Mouse (Mus musculus) ovary, postnatal 14 days (tissue): ENCODE results near the gene Zbtb48.

ENCODE experiments used
- DNase-seq: peaks from one replicate; pipeline ENCODE4 v3.0.0; 2022; ENCODE audit warnings: low spot score

Zbtb48 gene

GRCm38 (mm10) chr4:152029087-152029486 is 1.6 kb upstream of the Zbtb48 start:
- no peak for DNase-seq

- no peak for DNase-seq
Observed at GRCm38 (mm10) chr4:152028456-152028855, 985 bp upstream of the Zbtb48 start.

- no peak for DNase-seq
Observed at GRCm38 (mm10) chr4:152026751-152027508, 541 bp downstream of the Zbtb48 start.

- DNase-seq, result no peak
Observed at GRCm38 (mm10) chr4:152024525-152024924, 2.9 kb downstream of the Zbtb48 start.

- no peak for DNase-seq
Observed at GRCm38 (mm10) chr4:152022506-152022905, 5.0 kb downstream of the Zbtb48 start.

- DNase-seq, result no peak
Observed at GRCm38 (mm10) chr4:152021568-152022097, 5.8 kb downstream of the Zbtb48 start.

- DNase-seq, result no peak
Observed at GRCm38 (mm10) chr4:152020024-152020423, 7.4 kb downstream of the Zbtb48 start.

- no peak for DNase-seq
Observed at GRCm38 (mm10) chr4:152019073-152019472, 8.4 kb downstream of the Zbtb48 start.

- no peak for DNase-seq
Observed at GRCm38 (mm10) chr4:152013036-152013813, 14.2 kb downstream of the Zbtb48 start.

GRCm38 (mm10) chr4:152012109-152012508 is 15.4 kb downstream of the Zbtb48 start:
- DNase-seq, result no peak

- DNase-seq, result no peak
Observed at GRCm38 (mm10) chr4:152011171-152011760, 16.2 kb downstream of the Zbtb48 start.

- no peak for DNase-seq
Observed at GRCm38 (mm10) chr4:152010707-152011134, 16.8 kb downstream of the Zbtb48 start.

- DNase-seq, result no peak
Observed at GRCm38 (mm10) chr4:152010091-152010706, 17.3 kb downstream of the Zbtb48 start.

- no peak for DNase-seq
Observed at GRCm38 (mm10) chr4:152009076-152010051, 18.1 kb downstream of the Zbtb48 start.

GRCm38 (mm10) chr4:152008622-152009075 is 18.8 kb downstream of the Zbtb48 start, which contains the start of gene Klhl21:
TSS of gene Klhl21 (plus strand) at chr4:152008803.
- DNase-seq, result peak; percentile 86

GRCm38 (mm10) chr4:152008148-152008500 is 19.3 kb downstream of the Zbtb48 start:
- no peak for DNase-seq

GRCm38 (mm10) chr4:152007481-152008147 is 19.9 kb downstream of the Zbtb48 start:
- no peak for DNase-seq

- DNase-seq, result no peak
Observed at GRCm38 (mm10) chr4:152006812-152007211, 20.7 kb downstream of the Zbtb48 start.

- no peak for DNase-seq
Observed at GRCm38 (mm10) chr4:152006137-152006536, 21.3 kb downstream of the Zbtb48 start.

- DNase-seq, result no peak
Observed at GRCm38 (mm10) chr4:152002063-152002462, 25.4 kb downstream of the Zbtb48 start.
